Mouse (Mus musculus) right cerebral cortex, postnatal 4 days (tissue): ENCODE results near the gene Slc39a11.

ENCODE experiments used
- DNase-seq: peaks from one replicate; pipeline ENCODE4 v3.0.0-alpha.2; 2022

Gene Slc39a11

GRCm38 (mm10) chr11:113276518-113276917 is 373.4 kb downstream of the Slc39a11 start:
- no peak for DNase-seq

DNA sequence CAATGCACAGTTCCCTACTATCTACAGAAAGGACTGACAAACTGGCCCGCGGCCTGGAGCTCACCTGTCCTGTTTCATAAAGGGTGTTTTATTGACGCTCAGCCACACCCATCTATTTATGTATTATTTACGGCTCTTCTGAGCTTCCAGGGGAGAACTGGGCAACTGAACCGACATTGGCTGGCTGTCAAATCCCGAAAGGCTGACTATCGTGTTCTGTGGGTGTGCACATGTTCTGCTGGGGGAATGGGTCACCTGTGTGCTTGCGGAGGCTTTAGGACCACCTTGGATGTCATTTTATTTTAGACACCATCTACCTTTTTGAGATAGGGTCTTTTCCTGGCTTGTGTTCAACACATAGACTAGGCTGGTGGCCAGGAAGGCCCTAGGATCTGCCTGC is 375.8 kb downstream of the Slc39a11 start:
- no peak for DNase-seq

DNA sequence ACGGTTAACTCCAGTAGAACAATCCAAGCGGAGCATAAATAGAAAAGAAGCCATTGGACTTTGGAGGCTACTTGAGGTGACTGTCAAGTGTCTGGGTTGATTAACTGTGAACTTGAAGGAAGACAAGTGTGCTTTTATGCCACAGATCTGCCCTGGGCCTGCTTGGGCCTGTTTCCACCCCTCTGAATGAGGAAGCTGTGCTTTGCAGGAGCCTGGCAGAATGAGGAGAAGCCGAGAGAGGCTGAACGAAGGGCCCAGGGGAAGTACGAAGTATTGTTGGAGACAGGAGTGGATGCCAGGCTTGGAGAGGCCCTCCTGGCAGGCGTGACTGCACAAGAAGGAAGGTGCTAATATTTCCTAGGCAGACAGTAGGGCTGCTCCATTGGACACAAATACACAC is 378.0 kb downstream of the Slc39a11 start:
- no peak for DNase-seq

DNA sequence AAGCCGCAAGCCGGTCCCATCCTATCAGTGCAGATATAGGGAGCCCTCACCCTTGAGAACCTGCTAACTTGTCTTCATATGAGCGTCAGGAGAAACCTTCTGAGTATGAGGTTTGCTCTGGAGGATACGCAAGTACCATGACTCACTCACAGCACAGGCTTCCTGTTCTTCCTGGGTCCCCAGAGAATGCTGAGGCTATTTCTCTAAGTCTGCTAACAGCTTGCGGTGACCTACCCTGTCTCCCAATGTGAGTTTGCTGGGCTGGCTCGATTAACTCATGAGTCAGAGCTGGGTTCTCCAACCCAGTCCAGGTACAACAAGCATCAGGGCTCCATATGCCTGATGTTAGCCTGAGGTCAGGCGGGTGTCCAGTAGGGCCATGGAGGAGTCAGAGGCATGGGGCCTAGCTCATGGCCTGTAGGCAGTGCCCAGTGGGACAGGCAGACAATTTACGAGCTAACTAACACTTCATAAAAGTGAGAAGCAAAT is 381.0 kb downstream of the Slc39a11 start:
- no peak for DNase-seq

DNA sequence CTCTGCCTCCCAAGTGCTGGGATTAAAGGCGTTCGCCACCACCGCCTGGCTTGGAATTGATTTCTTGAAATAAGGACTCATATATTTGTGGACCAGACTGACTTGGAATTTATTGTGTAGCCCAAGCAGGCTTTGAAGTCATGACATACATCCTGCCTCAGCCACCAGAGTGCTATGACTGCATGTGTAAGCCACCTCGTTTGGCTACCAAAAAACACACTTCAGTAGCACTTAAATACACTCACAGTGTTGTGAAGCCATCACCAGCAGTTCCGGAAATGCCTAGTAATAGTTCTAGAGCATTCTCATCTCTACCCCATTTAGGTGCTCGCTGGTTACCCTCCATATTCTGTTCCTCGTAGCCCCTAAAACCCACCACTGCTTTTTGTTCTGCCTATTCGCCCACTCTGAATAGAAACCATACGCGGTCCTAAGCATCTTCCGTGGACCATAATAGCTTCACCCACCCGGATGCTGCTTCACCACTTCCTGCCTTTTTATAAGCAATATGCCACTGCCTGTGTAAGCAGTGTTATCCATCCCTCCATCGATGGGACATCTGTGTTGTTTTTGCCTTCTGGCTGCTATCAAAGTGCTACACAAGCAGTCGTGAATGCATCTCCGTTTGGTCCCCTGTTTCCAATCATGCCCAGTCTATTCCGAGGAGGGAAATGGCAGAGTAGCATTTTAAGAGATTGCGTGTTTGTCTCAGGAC is 382.2 kb downstream of the Slc39a11 start:
- DNase-seq: no peak

- peak; percentile 30 for DNase-seq
These were observed 383.2 kb downstream of the Slc39a11 start for GRCm38 (mm10) chr11:113266706-113267105.

DNA sequence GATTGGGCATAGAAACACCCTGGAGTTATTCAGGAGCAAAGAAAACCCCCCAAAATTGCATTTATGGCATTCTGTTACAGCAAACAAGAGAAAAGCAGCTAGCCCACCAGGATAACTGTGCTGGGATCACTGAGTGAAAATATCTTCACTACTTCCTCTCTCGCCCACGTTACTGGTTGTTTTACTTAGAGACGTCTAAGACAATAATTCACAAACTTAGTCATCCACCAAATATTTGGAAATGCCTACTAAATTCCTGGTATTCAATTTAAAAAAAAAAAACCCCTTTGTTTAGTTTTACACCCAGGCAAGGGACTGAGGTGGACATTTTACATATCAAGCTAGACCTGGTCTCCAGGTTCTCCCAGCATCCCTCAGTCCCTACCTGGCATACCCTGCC is 384.3 kb downstream of the Slc39a11 start:
- no peak for DNase-seq

DNA sequence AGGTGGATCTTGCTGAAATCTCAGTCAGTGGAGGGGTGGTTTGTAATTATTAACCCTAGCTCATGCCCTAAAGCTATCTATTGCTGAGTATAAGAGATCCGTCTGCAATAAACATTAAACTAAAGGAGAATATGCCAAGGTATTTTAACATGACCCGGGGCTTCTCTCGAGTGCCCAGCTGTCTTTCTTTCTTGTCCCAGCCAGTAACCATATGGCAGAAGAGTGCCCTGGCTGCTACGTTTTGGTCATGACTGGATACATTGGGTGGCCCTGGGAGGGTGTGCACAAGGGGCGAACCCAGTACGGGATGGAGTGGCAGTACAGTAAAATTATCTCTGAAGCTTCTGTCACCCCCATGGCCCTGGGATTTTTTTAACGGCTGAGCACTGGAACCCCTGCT is 385.9 kb downstream of the Slc39a11 start:
- no peak for DNase-seq

- DNase-seq: no peak
These were observed 387.8 kb downstream of the Slc39a11 start for GRCm38 (mm10) chr11:113262062-113262461.

DNA sequence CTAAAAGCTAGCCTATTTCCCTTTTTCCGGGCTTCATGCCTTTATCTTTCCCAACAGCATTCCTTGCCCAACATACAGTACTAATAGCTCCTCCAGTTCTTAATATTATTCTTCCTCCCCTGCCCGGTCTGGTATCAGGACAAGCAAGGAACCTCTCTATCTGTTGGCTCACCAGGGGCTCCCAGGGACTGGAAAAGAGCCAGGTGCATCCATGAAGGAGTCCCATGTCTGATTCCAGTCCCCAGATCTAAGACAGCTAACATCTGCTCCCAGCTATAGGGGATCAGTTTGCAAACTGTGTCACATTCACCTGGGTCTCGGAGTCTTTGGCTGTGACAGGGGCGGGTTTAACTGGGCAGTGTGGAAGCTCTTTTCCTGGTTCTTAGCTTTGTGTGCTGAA is 388.5 kb downstream of the Slc39a11 start:
- DNase-seq: no peak

GRCm38 (mm10) chr11:113259712-113260382 is 390.0 kb downstream of the Slc39a11 start:
- no peak for DNase-seq

- DNase-seq: no peak
These were observed 391.9 kb downstream of the Slc39a11 start for GRCm38 (mm10) chr11:113258016-113258415.

GRCm38 (mm10) chr11:113254653-113255052 is 395.2 kb downstream of the Slc39a11 start:
- no peak for DNase-seq

- DNase-seq: no peak
These were observed 396.7 kb downstream of the Slc39a11 start for GRCm38 (mm10) chr11:113253169-113253568.

DNA sequence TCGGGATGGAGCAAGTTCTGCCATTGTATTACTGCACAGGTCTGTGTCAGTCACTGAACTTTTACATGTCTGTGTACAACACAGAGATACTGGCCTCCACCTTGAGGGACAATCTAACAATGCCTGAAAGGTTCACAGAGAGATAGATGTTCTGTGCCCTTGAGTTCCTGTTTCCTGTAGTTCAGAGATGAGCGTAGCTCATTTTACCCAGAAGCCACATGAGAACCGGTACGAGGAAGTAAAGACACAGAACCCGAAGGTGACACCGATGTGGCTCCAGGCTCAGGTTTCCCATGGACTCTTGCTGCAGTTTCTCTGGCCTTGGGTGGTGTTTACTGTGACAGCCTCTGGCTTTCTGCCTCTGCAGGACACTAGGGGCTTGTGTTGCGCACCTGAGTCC is 398.7 kb downstream of the Slc39a11 start:
- DNase-seq: no peak

DNA sequence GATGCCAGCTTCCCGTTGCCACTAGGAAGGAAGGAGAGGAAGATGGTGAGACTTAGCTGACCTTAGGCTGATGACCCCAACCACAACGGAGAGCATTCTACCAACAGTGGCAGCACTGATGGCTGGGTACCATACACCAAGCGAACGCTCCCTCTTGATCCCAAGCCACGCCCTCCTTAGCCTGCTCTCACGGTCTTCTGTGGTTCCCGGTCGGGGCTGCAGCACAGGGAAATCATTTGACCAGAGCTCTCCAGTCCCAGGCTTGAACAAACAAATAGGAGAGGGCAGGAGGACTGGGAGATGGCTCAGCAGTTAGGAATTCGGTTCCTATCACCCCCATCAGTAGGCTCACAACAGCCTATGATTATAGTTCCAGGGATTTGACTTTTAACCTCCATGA is 403.4 kb downstream of the Slc39a11 start:
- DNase-seq: no peak

GRCm38 (mm10) chr11:113245666-113246065 is 404.2 kb downstream of the Slc39a11 start:
- no peak for DNase-seq

GRCm38 (mm10) chr11:113234432-113234831 is 415.4 kb downstream of the Slc39a11 start:
- no peak for DNase-seq

DNA sequence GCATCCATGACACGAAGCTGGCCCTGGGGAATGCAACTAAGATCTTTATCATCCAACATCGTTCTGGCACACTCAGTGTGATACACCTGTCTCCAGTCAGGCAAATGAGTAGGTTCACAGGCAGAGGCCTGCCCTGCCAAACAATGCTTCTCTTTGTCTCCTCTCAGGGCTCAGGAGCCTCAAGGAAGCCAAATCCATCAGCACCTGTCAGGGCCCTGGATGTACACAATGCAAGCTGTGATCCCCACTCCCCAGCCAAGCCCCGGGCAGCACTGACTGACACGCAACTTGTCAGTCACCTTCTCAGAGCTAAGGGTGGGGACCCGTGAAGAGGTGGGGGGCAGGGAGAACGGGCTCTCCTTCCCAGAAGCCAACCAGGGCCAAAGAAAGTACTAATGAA is 417.8 kb downstream of the Slc39a11 start:
- no peak for DNase-seq

- DNase-seq: no peak
These were observed 419.3 kb downstream of the Slc39a11 start for GRCm38 (mm10) chr11:113230410-113231132.

GRCm38 (mm10) chr11:113225748-113226147 is 424.1 kb downstream of the Slc39a11 start:
- DNase-seq: no peak

- DNase-seq: no peak
These were observed 426.0 kb downstream of the Slc39a11 start for GRCm38 (mm10) chr11:113223756-113224323.
